Mouse (Mus musculus): ENCODE measurements around the gene Lyz1.
"Not testable (repeated sequence)": the region's sequence is repeated elsewhere in the genome, so short reads cannot be mapped to it uniquely, and the experiment has no call there.

Gene Lyz1

DNA sequence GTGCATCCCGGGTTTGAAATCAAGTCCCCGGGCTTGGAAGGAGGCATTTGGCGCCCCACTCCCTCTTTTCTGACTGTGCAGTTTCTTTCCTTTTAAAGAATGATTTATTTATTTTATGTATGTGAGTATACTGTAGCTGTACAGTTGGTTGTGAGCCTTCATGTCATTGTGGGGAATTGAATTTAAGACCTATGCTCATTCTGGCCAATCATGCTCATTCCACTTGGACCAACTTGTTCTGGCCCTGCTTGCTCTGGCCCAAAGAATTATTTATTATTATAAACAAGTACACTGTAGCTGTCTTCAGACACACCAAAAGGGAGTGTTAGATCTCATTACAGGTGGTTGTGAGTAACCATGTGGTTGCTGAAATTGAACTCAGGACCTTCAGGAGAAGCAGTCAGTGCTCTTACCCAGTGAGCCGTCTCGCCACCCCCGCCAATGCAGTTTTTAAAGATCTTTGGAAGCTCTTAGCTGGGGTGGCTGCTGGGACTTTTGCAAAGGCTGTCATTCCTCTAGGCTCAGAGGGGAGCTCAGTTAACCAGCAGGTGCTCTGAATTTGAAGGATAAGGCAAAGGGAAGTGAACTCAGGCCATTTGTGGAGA is 6.2 kb downstream of the Lyz1 start:
- DNase-seq: no peak

- not testable (repeated sequence) for DNase-seq
Observed at GRCm38 (mm10) chr10:117285584-117285983, 7.1 kb downstream of the Lyz1 start.

DNA sequence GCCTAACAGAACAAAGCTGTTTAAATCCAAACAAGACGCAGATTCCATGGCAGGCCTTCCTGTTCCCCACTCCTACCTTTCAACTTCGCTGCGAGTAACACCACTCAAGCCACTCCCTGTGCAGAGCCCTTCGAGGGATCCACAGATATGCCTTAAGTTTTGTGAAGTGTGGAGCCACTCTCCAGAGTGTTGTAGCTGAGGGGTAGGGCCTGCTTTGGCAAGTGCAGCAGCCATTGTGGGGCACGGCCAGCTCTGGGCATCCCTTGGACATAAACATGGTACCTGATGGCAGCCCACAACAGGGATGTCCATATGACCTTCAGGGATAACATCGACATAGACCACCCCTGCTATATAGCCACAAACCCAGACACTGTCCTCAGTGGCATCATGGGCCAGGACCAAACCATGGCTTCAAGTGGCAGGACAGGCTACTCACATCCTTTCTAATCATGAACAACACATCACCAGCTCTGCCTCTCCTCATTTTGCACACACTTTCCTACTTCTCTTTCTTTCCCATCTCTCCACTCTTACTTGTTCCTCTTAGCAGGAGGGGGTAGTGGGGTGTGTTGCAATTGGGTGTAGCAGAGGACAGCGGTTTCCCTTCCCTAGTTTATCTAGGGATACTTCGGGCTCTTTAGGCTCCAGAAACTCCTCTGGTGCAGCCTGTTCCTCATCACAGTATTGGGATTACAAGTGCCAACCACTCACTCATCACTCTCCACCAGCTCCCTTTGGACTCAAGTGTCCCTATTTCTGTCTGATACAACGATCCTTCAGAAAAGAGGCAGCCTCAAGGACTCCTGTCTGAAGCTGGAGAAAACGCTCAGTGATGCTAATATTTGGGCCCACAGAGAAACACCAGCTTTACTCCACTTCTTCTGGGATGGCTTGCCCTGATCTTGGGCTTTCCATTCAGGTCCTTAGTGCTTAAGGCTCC is 7.8 kb downstream of the Lyz1 start:
- no peak for DNase-seq

DNA sequence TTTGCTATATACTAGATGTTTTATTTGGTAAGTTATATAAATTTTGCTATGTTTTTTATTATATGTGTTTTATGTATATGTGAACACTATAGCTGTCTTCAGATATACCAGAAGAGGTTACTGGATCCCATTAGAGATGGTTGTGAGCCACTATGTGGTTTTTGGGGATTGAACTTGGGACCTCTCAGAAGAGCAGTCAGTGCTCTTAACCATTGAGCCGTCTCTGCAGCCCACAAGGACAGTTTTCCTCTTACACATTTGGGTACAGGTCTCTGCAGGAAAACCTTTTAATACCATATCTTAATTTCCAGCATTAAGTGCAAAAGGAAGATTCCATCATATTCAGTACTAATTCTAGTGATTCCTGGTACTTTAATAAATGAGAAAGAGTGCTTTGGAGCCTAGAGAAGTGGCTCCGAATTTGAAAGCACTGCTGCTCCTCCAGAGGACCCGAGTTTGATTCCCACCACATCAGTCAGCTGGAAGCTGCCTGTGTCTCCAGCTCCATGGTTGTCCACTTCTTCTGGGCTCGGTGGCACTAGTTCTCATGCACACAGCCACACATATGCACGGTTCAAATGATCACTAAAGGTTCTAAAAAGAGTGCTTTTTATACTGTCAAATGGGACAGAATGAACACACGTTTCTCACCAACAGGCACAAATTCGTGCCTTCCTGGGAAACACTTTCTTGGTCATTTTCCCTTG is 8.6 kb downstream of the Lyz1 start:
- DNase-seq: no peak

DNA sequence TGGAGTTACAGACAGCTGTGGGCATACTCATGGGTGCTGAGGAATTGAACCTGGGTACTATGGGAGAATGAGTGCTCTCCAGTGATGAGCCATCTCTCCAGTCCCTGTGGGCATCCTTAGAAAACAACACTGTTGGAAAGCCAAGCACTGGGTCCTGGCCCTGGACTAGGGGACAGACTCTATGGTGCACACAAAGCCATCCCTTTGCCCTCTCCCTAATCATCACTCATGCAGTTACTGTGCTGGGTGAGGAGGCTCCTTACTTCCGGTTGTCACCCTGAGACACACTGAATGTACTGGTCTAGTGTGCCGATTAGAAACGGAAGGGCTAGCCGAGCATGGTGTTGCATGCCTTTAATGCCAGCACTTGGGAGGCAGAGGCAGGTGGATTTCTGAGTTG is 9.5 kb downstream of the Lyz1 start:
- DNase-seq: not testable (repeated sequence)

DNA sequence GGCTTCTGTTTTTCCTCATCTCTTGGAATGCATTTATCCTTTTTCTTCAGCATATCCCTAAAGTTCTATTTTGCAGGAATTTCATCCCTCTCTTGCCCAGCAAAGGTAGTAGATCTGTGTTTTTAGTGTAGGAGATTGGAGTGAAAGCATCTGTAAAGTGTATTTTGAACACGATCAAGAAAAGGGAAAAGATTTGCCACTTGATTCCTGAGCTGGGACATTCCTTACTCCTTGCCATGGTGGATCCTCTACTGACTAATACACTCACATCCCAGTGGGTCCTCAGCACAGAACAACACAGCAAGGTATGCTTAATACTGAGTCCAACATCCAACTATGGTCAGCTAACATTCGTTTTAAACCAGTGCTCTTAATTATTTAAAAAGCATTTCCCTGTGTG is 10.1 kb downstream of the Lyz1 start:
- DNase-seq: no peak

GRCm38 (mm10) chr10:117282049-117282448 is 10.6 kb downstream of the Lyz1 start, which contains the start of gene Lyz2:
Lyz2 (minus strand) TSS chr10:117282321.
- peak in 1 of 2 experiments; percentile 4 for DNase-seq

DNA sequence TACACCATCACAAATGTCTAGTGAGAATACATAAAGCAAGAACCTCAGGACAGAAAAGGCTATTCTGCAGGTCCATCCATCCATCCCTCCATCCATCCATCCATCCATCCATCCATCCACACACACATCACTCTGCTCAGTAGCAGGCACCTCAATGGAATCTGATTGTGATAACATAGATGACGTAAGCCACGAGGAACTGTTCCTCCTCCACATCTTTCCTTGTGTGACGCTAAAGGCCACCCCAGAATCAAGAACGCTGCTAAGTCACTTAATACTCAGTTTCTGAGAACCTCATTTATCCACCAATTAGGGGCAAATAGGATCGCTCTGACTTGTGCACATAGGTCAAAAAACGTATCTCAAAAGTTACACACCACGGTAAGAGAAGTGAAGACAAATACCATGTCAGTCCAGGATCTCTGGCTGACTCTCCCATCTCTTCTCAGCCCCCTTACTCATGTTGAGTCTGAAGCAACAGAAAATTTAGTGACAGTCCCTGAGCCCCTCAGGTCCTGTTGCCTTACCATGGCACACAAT is 11.2 kb downstream of the Lyz1 start:
- DNase-seq: no peak

DNA sequence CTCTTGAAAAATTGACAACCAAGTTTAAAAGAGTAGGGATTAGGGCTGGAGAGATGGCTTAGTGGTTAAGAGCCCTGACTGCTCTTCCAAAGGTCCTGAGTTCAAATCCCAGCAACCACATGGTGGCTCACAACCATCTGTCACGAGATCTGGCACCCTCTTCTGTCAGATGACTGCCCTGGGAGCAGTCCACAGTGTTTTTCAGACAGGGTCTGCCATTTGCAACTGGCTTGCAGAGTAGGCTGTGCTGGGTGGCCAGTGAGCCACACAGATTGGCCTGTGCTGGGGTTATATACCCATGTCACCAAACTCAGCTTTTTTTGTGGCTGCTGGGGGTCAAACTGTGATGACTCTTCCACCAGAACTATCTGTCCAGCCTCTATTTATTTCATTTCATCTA is 12.7 kb downstream of the Lyz1 start:
- peak; percentile 13 to 18 for DNase-seq

GRCm38 (mm10) chr10:117278510-117278909 is 14.2 kb downstream of the Lyz1 start:
- not testable (repeated sequence) for DNase-seq

DNA sequence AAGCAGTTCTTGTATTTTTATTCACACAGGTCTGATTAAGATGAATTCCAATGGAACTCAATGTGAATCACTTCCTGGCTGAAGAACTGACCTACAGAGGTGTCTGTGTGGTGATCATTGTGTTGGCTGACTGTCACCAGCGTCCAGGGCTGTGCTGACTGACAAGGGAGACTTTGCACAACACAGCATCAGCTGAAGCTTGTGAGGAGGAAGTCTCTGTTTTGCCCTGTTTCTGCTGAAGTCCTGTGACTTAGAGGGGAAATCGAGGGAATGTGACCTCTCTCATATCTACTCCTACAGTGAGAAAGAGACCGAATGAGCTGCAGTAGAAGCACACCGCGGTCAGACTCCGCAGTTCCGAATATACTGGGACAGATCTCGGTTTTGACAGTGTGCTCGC is 14.9 kb downstream of the Lyz1 start:
- not testable (repeated sequence) for DNase-seq

- DNase-seq: no peak
Observed at GRCm38 (mm10) chr10:117275681-117276369, 16.8 kb downstream of the Lyz1 start.

DNA sequence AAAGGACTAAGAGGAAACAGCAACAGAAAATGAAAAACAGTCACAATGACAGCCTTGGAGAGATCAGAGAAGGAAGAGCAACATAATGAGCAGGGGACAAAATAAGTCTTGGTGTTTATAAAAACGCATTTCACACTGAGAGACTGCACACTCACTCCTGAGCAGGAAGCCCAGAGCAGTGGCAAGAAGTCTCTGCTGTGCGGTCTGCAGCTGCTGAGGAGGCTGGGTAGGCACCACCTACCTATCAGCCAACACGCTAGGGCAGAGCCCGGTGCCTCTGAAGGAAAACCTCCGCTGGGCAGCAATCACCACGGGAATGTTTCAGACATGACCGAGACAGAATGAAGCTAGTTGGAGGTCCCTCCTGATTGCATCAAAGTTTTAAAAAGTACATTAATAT is 18.0 kb downstream of the Lyz1 start:
- not testable (repeated sequence) for DNase-seq

DNA sequence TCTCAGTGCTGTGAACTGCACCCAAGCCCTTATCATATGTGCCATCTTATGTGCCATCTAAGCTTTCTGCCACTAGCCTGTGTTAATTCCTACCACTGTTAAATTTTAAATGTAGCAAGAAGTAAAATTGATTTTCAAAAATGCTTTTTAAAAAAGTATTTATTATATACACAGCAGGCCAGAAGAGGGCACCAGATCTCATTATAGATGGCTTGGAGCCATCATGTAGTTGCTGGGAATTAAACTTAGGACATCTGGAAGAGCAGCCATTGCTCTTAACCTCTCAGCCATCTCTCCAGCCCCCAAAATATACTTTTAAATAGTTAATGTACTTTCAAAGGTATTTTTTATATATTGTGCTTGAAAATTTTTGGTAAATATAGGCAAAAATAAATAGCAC is 20.6 kb downstream of the Lyz1 start:
- DNase-seq: no peak

GRCm38 (mm10) chr10:117259870-117260269 is 32.8 kb downstream of the Lyz1 start:
- DNase-seq: no peak

DNA sequence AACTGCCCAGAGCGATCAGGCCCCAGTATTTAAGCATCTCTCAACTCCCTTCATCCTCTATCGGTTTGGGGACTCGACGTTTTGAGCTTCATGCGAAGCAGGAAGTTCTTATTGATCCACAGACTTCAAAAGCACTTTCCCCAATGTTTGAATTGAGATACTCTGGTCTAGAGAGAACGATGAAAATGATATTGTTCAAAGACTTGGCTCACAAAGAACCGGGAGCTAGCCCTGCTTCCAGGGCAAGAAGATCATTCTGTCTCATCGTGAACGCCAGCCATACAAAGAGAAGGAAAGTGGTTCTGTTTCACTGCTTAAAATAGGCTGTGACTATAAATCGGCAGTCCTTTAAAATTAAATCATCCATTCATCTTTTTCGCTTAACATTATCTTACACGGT is 54.1 kb downstream of the Lyz1 start, which contains the start of gene 9530003J23Rik:
Gene 9530003J23Rik, minus strand, starts transcription at position 101 of the 400 bp plus-strand sequence.
- DNase-seq: no peak
